Mouse (Mus musculus) Muller cell, postnatal 12 days (primary cell): ENCODE measurements around the gene Cpne1.
"Not testable (repeated sequence)": the region's sequence is repeated elsewhere in the genome, so short reads cannot be mapped to it uniquely, and the experiment has no call there.

ENCODE experiments used
- DNase-seq: peaks from one replicate; pipeline ENCODE4 v3.0.0-alpha.2; 2015; ENCODE audit errors: inconsistent ontology term

The Cpne1 gene

DNA sequence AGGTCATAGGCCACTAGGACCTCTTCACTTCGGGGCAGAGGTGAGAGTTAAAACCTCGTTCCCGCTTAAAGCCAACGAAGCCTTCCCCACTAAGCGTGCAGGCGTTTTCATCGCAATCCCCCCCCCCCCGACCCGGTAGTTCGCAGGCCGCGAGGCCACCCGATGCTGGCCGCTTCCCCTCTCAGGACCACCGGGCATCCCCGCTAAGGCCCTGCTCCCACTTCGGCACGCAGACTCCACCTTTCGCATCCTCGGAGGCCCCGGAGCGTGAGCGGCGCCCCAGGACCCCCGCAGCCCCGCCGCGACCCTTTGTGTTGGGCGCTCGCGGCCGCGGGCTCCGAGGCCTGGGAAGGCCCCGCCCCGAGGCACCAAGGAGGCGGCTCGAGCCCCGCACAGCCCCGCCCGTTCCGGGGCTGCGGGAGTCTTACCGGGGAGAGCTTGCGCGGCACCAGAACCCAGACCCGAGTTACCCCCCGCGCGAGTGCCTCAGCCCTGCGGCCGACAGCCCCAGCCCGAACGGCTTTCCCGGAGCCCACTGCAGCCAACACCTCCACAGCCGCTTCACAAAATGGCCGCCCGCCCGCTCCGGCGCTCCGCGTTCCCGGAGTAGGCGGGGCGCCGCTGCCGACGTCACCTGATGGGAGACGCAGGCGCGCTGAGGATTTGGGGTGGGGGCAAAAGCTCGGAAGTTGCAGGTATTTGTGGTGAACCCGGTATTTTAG is at the start of gene Cpne1, which contains the start of gene Rbm12:
TSS of gene Cpne1 (minus strand) at position 608 of the 722 bp plus-strand sequence.
TSS of gene Rbm12 (minus strand) at position 621 of the 722 bp plus-strand sequence.
- DNase-seq = peak; percentile 95

DNA sequence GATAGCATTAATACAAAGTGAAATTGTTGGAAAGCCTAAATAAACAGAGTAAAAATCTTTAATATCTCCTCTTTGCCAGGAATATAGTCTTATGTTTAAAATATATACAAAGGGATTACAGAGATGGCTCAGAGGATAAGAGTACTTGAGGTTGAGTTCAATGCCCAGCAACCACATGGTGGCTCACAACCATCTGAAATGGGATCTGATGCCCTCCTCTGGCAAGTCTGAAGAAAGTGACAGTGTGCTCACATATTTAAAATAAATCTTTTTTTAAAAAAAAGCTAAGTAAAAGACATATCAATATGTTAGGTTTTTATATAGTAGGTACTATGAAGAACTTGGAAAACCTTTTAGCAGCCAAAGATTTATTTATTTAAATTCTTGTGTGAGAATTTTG is 39.8 kb upstream of the Cpne1 start:
- no peak for DNase-seq

DNA sequence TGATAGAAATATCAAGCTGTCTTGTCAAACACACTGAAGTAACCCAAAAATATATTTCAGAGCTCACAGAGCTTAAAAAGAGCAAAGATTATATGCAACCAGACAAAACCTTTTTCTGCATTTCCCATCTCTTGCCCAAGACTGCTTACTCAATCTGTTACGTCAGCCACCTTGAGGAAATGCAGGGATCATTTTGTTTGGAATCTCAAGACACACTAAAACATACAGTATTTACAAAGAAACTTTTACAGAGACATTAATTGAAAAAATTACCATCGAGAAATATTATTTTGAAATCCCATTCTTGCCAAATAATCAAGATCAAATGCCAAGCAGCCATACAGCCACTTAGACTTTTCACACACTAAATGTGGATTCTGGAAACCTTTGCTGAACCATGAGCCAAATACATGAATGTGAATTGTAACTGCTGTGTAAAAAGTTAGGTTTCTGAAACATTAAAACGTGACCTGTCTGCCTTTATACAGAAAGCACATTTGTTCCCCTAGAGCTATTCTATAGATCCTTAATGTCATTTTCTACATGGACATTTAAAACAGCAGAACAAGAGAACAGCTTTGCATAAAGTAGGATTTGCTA is 35.7 kb upstream of the Cpne1 start:
- DNase-seq = no peak

DNA sequence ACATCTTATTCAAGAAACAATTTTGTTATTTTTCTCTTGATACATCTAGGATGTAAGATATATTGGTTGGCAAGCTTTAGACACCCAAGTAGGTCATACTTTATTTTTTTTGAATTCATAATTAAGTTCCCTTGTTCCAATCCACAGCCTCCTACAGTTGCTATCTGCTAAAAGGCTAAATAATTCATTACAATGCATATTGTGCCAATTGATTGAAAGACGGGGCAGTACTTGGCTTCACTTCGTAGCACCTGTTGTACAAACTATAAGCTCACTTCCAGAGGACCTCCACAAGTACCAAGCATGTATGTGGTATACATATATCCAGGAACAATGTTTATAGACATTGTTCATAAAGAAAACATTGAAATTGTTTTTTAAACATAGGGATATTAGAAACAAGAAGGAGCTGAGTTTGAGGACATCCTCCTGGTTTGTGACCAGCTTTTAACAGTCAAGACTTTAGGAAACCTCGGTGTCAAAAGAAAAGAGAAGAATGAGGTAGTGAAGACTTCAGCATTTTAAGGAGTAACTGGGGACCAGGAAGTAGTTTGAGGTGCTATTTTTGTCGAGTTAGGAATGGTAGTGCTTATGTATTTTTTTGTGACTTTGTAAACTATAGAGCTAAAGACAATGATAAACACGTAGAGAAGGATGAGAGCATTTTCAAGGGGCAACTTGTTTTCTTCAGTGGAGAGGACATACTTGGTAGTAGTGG is 34.7 kb upstream of the Cpne1 start:
- DNase-seq = no peak

DNA sequence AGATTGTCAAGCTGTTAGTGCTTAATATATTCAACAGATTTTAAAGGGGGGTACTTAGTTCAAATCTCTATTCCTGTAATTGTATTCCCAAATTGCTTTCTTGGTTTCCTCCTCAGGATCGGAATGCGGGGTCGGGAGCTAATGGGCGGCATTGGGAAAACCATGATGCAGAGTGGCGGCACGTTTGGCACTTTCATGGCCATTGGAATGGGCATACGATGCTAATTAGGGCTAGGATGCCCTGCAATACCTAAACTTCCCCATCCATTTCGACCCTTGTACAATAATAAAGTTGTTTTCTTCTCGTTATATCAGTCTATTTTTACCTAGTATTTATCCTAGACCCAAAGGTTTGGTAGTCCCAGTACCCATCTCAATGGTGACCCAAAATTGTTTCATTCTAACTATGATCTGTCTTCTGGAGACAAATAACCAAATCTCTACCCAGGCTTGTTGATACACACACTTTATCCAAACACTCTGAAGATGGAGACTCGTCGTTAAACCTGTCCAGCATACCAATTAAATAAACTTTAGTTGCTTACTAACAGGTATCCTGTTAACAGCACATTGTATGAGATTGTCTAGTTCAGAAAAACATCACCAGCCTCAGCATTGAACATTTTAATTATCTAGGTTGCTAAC is 33.8 kb upstream of the Cpne1 start:
- no peak for DNase-seq

DNA sequence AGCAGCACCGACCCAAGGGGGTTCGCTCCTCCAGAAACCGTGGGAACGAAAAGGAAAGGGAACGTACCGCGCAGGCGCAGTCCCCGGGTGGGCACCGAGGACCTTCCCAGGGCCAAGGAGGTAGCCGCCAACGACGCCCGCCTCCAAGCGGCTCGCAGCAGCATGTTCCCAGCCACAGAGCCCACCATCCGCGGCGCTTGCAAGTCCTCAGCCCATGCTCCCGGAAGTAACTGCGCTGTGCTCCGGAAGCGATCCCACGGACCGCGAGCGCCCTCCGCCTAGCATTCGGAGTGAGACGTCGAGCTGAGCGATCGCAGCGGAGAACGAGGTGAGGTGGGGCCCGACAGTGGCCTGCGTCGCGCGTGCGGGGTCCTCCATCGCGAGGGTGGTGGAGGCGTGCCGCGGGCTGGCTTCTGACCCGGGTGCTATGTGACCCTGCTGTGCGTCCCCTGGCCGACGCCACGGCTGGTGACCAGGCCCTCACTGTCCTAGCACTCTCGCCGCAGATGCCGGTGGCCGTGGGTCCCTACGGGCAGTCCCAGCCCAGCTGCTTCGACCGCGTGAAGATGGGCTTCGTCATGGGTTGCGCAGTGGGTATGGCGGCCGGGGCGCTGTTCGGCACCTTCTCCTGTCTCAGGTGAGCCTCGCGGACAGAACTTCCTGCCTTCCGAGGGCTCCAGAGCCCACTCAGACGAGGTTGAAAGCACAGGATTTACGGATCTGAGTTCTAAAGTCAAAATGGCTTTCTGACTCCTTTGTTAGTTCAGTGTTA is 32.4 kb upstream of the Cpne1 start, which contains the start of the genes Romo1 and Nfs1:
TSS of gene Romo1 (plus strand) at position 87 of the 772 bp plus-strand sequence.
TSS of gene Nfs1 (minus strand) at position 234 of the 772 bp plus-strand sequence.
- DNase-seq = peak; percentile 95

DNA sequence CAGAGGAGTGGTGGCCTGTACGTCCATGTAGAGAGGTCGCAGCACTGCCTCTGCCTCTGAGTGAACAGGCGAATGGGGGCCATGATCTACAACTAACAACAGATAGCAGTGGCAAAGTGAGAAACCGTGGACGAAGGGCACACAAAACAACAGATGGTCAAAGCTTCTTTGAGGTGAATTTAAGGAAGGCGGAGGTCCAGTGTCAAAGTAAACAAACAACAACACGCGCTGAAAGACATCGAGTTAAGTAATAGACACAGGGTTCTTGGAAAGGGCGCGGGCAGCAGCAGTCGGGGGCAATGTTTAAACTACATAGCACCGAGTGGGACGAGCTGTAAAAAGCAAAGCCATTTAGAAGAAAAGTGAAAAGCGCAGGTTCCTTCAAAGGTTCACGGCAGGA is 31.6 kb upstream of the Cpne1 start:
- no peak for DNase-seq

DNA sequence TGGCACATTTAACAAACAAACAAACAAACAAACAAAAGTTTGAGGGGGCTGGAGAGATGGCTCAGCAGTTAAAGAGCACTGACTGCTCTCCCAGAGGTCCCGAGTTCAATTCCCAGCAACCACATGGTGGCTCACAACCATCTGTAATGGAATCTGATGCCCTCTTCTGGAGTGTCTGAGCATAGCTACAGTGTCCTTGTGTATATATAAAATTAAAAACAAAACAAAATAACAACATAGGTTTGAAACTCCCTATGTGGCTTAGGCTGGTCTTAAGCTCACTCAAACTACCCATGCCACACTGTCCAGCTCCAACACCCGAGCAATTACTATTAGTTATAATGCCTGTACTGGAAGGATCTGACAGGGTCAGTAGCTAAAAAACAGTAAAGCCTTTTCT is 31.1 kb upstream of the Cpne1 start:
- no peak for DNase-seq

DNA sequence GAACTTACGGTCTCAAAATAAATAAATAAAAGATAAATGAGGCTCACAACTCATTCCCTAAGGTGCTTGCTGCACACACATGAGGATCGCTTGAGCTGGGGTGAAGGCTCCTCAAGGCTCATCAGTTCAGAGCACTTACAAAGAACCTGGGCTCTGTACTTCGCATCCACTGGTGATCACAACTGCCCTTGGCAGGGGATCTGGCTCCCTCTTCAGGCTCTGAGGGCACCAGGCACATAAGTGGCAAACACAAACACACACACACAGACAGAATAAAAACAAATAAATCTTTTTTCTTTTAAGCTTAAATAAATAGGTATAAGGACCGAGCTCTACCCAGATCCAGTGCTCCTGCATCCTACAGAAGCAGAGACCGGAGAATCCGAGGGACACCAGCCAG is 23.9 kb upstream of the Cpne1 start:
- DNase-seq = no peak

DNA sequence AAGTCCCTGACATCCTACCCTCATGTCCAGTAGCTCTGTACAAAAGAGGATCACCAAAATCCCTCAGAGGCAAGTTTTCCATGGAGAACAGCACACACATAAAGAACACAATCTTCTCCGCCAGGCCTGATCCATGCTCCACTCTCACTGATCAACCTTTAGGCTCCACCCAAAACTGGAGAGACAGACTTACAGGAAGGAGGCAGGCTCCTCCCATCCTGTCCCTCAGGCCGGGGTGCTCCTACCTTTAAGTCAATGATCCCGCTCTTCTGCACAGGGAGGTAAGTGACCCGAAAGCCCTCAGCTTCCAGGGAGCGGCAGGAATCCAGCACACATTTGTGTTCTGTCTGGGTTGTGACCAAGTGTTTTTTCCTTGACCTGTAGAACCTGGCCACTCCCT is 22.4 kb upstream of the Cpne1 start:
- DNase-seq = no peak

DNA sequence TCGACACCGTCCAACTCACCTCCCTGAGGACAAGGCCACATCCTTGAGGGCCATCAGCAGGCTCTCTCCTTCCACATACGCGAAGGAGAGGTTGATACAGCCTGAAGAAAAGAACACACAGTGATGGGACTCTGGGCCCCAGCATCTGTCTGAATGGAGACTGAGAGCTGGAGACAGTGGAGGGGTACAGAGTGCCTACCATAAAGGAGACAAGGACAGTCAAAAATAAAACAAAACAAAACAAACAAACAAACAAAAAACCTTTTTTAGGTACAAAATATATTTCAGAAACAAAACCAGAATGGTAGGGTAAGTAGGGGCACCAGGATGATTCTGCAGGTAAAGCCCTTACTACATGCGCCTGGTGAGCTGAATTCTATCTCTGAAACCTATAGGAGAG is 15.2 kb upstream of the Cpne1 start, which contains the start of gene Gm28036:
TSS of gene Gm28036 (minus strand) at position 101 of the 400 bp plus-strand sequence.
- DNase-seq = no peak

DNA sequence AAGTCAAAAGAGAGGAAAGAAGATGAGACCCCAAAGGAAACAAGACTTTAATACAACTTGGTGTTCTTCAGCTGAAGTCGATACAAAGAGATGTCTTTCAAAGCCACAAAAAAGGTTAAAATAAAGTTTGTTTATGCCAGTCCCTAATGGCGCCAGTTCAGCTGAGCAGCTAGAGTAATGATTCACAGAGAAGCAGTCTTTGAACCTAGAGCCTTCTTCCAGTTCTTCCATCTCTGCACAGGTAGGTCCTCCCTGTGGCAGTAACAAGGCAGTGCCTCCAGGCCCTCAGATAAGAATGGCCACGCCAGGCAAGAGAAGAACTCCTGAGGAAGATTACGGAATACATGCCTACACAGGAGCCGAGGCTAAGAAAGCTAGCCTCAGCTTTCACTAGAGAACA is 12.0 kb upstream of the Cpne1 start:
- DNase-seq = no peak

DNA sequence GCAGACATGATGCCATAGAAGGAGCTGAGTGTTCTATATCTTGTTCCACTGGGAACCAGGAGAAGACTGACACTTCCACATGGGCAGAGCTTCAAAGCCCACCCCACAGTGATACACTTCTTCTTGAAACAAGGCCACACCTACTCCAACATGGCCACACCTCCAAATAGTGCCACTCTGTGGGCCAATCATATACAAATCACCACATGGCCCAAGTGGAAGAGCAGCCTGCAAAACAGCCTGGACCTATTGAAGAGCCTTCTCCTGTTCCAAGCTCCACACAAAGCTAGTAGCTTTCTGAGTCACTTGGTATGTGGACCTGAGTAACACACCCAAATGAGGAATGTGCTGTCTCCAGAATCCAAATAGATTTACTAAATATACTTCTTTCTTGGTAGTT is 7.8 kb upstream of the Cpne1 start:
- DNase-seq = peak; percentile 8

DNA sequence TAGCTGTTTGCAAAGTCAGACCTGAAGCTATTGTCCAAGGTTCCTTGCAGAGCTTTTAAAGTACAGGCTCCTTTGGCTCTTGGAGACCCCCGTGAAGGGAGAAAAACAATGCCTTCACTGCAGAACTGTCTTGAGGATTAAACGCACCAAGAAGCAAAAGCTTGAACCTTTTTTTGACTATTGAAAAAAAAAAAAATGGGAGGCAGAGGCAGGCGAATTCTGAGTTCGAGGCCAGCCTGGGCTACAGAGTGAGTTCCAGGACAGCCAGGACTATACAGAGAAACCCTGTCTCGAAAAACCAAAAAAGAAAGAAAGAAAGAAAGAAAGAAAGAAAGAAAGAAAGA is 287 bp upstream of the Cpne1 start:
- DNase-seq = not testable (repeated sequence)

DNA sequence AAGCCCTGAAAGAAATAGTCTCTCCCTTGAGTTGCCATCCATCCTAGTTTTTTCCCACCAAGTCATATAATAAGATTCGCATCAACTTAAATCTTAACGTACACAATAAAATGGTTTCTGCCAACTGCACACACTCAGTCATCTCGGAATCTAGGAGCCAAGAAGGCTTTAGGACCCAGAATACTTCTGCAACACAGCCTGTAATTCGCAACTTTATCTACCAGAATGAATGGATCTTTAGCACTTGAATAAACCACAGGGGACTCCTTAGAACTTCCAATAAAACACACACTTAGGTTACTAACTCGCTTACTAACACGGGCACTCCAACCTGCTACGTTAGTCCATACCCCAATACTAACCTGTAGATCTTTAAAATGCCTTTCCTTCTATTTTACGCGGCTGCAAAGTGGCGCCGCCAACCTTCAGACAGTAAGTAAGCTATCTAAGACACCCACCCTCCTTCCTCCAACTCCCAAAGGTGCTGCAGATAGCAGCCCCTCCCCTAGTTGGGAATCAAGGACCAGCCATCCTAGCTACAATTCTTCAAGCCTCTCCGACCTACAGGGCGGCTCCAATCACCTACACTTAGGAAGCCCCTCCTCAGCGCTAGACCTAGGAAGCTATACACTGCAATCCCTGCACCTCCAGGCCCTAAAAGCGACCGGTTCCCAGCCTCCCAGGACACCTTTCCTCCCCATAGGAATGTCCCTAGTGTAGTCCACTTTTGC is 973 bp downstream of the Cpne1 start:
- no peak for DNase-seq

DNA sequence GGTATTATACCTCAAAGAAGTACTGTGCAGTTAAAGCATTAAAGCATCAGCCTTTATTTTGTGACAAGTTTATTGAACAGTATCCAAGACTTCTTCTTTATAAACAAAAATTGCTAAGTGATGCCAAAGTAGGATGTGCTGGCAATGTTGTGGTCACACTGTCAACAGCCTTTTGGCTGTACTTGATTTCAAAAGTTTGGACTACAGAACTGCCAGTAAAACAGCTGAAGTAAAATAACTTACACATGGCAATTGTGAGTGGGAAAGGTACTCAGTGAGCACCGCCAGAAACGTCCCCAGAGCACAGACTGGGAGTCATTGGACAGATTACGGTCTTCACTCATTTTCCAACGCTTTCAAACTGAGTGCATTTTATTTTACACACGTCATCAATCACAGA is 19.8 kb downstream of the Cpne1 start:
- DNase-seq = no peak

DNA sequence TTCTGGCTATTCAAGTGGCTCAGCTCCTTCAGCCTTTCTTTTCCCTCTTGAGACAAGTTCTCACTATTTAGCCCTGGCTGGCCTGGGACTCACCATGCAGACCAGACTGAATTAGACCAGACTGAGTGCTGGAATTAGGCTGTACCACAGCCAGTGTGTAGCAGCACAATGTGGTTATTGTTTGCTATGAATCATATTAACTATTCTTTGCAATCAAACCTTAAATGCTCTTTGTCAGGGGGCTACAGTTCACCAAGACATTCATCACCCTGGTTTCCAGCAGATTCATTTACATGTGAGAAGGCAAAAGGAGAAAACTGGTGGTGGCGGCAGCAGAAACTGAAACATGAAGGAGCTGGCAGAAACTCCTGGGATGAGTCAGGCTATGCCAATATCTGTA is 22.0 kb downstream of the Cpne1 start:
- DNase-seq = peak; percentile 69

DNA sequence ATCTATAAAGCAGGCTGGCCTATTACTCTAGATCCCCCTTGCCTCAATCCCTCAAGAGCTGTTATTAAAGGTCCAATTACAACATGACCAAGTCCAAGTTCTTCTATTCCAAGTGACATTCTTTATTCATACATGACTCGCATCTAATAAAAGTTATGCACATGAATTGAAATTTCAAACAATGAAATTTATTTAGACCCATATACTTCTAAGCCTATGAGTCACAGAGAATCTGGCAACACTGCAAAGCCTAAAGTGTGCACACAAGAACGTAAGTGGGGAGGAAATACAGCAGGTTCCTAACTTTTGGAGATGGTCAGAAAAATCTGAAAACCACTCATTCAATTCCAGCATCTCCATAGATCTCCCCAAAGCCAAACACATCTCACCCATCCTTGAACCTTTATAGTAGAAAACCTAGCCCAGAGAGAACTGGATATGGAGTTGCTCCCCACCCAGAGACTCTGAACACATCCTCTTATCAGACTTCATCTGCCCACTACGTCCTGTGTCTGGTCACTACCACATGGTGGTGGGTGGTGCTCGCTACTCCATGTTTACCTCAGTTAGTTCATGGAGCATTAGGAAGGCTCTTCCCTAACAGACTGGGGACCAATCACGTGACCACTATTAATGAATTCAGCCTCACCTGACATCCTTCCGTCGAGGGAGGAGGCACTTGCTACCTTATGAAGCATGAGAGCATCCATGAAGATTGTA is 24.2 kb downstream of the Cpne1 start:
- DNase-seq = peak; percentile 58

DNA sequence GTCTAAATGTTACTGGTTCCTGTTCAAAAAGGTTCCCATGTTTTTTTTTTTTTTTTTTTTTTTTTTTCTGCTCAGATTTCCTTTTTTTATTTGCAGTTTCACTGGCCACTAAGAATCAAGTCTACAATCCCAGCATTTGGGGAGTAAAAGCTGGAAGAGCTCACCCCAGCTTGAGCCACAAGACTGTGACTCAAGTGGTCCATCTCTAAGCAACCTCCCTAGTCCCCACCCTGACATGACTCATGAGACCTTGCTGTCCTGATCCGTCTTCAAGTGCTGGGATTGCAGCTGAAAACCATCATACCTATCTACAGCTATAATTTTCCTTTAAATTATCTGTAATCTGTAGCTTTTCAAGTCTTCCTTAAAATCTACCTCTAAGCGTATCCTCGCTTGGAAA is 27.2 kb downstream of the Cpne1 start:
- no peak for DNase-seq

DNA sequence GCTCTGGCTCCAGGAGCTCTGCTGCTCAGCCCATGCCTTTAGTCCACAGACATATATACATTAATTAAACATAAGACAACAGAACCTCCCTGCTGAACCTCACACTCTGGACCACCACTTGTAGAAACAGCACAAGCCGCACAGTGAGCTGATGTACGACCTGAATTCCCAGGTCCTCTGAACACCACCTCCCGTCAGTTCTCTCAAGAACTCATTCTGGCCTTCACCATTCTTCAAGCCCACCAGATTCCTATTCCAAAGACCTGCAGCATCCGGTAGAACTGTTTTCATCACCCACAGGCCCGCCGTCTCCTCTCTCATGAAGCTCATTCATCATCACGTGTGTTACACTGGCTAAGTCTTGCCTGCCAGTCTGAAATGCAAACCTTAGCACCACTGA is 31.4 kb downstream of the Cpne1 start:
- no peak for DNase-seq
